Mouse (Mus musculus): ENCODE measurements around the gene Heyl. TPM values are rescaled to one million over a fixed set of nuclear protein-coding genes. Genes with fewer than 3 reads are reported as not detected.

Heyl gene
- not detected in 2 replicates for polyA plus RNA-seq (2012; ENCODE audit: insufficient read depth, low replicate concordance)

DNA sequence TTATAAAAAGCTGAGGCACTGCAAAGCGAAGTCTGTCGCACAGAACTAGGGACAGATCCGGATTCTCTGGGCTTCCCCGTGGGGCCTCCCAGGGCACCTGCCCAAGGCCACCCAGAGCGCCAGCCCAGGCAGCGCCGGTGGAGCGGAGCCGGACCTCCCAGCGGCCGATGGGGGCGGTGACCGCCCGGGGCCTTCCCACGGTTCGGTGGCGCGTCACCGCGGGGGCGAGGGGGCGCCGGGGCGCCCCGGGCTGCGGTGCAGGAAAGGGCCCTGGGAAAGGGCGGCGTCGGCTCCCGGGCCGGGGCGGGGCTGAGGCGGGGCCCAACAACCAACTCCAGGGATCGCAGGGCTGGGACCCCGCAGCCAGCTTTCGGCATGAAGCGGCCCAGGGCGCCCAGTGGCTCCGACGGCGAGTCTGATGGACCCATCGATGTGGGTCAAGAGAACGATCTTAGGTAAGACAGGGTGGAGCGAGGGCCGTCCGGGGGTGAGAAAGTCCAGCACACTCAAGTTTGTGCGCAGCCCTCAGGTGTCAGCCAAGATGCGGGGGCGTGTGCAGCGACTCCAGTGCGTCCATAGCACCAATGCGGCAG, at the start of gene Heyl:
Heyl (plus strand) TSS at position 65 of the 593 bp plus-strand sequence.
- peaks cover 33% of the 10 kb centered on the region for H3K4me1 ChIP-seq
- H3K27me3 ChIP-seq (replicated peaks), result peaks cover 93% of the 10 kb centered on the region
- no peaks in the 10 kb centered on the region for H3K36me3 ChIP-seq (replicated peaks; ENCODE audit: low read length)
- TF ChIP-seq GATA1 (IDR thresholded peaks at IDR 0.05; ENCODE audit: borderline replicate concordance, low read length) (no peak), FLI1 (IDR thresholded peaks at IDR 0.05; ENCODE audit: low read length) (no peak)
- no peaks in the 10 kb centered on the region for H3K9me3 ChIP-seq
- peak within 1 kb of the TSS; percentile 81 for H3K4me3 ChIP-seq (replicated peaks)

DNA sequence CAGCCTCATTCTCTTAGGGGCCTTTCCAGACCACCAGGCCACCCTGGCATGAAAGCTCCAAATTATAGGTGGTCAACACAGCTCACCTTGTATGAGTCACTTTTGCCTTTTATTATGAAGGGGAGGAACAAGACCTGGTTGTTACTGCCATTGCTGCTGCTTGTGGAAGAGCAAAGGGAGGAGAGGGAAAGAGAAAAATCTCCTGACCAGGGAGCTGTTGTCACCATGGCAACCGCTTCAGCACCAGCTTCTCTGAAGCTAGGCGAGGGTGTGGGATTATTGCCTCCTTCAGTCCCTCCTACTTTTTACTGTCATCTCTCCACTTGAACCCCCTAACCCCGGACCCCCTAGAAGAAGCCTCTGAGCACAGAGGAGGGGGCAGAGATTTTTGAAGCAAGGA, 48.5 kb upstream of the Heyl start:
- Histone ChIP-seq H3K9me3 (peaks cover 13% of the 10 kb centered on the region; the same call in 1 of the 2 replicates), H3K4me1 (peaks cover 27% of the 10 kb centered on the region), H3K27me3 (replicated peaks) (peaks cover 99% of the 10 kb centered on the region), H3K4me3 (replicated peaks) (no peak overlapping the region), H3K36me3 (replicated peaks; ENCODE audit: low read length) (no peaks in the 10 kb centered on the region)
- TF ChIP-seq GATA1 (IDR thresholded peaks at IDR 0.05; ENCODE audit: borderline replicate concordance, low read length) (no peak), FLI1 (IDR thresholded peaks at IDR 0.05; ENCODE audit: low read length) (no peak)

DNA sequence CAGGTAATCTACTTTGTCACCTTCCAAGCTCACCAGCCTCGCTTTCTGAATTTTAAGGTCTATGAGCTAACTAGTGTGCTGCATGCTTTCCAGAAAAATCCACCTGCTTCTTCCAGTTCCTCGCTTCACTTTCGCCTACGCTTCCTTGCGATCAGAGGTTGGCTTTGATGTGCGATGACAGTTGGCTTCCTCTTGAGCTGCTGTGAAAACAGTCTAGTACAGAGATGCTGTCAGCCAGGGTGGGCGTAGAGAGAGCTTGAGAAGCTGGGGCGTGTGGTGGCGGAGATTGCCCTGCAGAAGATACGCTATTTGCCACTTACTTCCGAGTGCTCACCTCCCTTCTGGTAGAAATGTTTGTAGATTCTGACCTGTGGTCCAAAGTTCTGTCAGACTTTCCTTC, 41.0 kb upstream of the Heyl start:
- Histone ChIP-seq H3K27me3 (replicated peaks) (peaks cover 94% of the 10 kb centered on the region), H3K9me3 (peaks cover 6% of the 10 kb centered on the region; the same call in 1 of the 2 replicates), H3K36me3 (replicated peaks; ENCODE audit: low read length) (no peaks in the 10 kb centered on the region), H3K4me3 (replicated peaks) (no peak overlapping the region), H3K4me1 (peaks cover 25% of the 10 kb centered on the region)
- TF ChIP-seq GATA1 (IDR thresholded peaks at IDR 0.05; ENCODE audit: borderline replicate concordance, low read length) (no peak), FLI1 (IDR thresholded peaks at IDR 0.05; ENCODE audit: low read length) (no peak)

DNA sequence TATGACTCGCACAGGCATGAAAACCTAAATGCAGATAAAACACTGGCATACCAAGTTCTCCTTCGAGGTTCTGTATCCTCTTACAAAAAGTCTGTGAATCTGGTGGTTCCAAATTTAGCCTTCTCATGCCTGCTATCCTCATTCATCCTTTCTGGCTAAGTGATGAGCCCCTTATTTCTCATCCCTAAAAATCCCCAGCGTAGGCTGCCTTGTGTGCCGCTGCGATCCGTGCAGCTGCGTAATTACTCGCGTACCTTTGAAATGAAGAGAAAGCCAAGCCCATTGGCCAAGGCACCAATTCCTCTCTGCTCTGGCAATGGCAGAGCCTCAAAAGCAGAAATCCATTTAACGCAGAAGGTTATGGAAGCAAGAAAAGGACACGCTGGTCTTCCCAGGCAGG, 39.6 kb upstream of the Heyl start:
- no peaks in the 10 kb centered on the region for H3K36me3 ChIP-seq (replicated peaks; ENCODE audit: low read length)
- TF ChIP-seq GATA1 (IDR thresholded peaks at IDR 0.05; ENCODE audit: borderline replicate concordance, low read length) (no peak), FLI1 (IDR thresholded peaks at IDR 0.05; ENCODE audit: low read length) (no peak)
- H3K9me3 ChIP-seq, result 0 out of 2 replicates have a peak, but pooled peaks cover 3% of the 10 kb centered on the region
- peaks cover 20% of the 10 kb centered on the region for H3K4me1 ChIP-seq
- no peak overlapping the region for H3K4me3 ChIP-seq (replicated peaks)
- H3K27me3 ChIP-seq (replicated peaks), result peaks cover 94% of the 10 kb centered on the region

DNA sequence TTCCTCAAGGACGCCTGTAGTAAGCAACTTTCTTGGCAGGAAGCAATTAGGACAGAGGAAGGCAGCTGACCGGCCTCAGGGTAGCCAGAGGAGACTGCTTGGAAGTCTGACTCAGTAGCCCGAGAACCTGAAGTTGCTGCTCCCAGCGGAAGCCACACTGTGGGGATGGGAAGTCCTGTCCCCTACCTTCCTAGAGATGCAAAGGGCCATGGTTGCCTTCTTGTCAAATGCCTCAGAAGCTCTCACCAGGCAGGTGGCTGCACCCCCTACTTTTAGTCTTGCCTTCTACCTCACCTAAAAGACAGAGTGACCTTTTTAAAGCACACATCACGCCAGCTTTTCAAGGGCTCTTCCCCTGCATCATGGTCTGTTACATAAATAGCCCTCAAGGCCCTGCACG, 36.7 kb upstream of the Heyl start:
- TF ChIP-seq FLI1 (IDR thresholded peaks at IDR 0.05; ENCODE audit: low read length) (no peak), GATA1 (IDR thresholded peaks at IDR 0.05; ENCODE audit: borderline replicate concordance, low read length) (no peak)
- peaks cover 94% of the 10 kb centered on the region for H3K27me3 ChIP-seq (replicated peaks)

DNA sequence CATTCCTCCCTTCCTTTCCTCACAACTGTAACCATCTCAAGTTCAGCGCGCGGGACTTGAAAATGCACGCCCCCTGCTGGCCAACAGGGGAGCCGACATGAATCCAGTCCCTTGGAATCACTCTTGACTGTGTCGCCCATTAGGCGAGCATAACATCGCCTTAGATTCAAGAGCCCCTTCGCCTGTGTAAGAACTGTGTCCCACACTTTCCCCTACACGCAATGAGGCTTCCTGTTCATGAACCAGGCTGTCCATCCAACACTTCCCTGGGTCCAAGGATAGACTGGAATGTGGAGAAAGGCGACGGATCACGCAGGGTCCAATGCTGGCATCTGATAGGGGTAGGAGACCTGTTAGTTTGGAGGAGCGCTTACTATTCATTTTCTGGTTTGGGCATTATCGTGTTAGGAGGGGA, 32.6 kb upstream of the Heyl start:
- Histone ChIP-seq H3K4me3 (replicated peaks) (peak overlapping the region; percentile 70), H3K4me1 (peaks cover 33% of the 10 kb centered on the region), H3K27me3 (replicated peaks) (peaks cover 84% of the 10 kb centered on the region), H3K9me3 (no peaks in the 10 kb centered on the region), H3K36me3 (replicated peaks; ENCODE audit: low read length) (no peaks in the 10 kb centered on the region)
- TF ChIP-seq FLI1 (IDR thresholded peaks at IDR 0.05; ENCODE audit: low read length), result no peak

More for the DNA sequence above, 36.7 kb upstream of the Heyl start:
- no peaks in the 10 kb centered on the region for H3K36me3 ChIP-seq (replicated peaks; ENCODE audit: low read length)
- no peak overlapping the region for H3K4me3 ChIP-seq (replicated peaks)
- 0 out of 2 replicates have a peak, but pooled peaks cover 3% of the 10 kb centered on the region for H3K9me3 ChIP-seq
- H3K4me1 ChIP-seq, result peaks cover 32% of the 10 kb centered on the region

DNA sequence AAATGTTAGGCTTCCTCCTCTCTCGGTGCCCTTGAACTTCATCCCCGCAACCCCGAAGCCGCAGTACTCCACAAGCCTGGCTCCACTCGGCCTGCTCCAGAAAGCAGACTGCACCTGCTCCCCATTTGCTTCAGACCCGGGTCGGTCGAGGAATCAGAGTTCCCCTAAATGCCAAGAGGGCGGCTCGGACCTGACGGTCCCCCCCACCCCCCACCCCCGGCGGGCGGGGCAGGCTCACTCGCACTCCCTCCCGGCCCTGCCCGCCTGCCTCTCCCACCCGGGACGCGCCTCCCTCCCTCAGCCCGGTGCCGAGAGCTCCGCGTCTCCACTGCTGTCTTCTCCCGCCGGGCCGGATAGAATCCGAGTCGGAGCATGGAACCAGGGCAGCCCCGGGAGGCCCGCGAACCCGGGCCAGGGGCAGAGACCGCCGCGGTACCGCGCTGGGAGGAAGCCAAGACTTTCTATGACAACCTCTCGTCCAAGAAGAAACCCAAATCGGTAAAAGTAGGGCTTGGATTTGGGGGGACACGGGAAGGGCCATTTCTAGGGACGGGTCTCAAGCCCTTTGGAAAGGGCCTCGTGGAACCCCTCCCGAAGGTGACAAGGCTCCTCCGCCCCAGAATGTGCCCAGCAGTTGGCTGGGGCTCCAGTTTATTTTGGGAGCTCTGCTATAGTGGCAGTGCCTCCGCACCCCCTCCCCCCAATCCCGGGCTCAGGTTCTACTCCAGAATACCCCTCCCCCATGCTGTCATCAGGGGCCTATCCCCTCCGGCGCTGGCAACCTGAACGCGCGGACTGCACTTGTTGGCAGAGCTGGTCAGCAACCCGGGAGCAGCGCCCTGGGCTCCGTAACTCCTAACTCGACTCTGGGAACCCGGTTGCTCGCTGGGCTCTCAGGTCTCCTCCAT, 31.9 kb upstream of the Heyl start, which contains the start of gene Nt5c1a:
Nt5c1a (plus strand) TSS at position 319 of the 908 bp plus-strand sequence.
- peaks cover 84% of the 10 kb centered on the region for H3K27me3 ChIP-seq (replicated peaks)
- peak within 1 kb of the TSS; percentile 70 for H3K4me3 ChIP-seq (replicated peaks)
- no peaks in the 10 kb centered on the region for H3K36me3 ChIP-seq (replicated peaks; ENCODE audit: low read length)
- no peaks in the 10 kb centered on the region for H3K9me3 ChIP-seq
- TF ChIP-seq GATA1 (IDR thresholded peaks at IDR 0.05; ENCODE audit: borderline replicate concordance, low read length) (no peak), FLI1 (IDR thresholded peaks at IDR 0.05; ENCODE audit: low read length) (no peak)
- peaks cover 32% of the 10 kb centered on the region for H3K4me1 ChIP-seq

DNA sequence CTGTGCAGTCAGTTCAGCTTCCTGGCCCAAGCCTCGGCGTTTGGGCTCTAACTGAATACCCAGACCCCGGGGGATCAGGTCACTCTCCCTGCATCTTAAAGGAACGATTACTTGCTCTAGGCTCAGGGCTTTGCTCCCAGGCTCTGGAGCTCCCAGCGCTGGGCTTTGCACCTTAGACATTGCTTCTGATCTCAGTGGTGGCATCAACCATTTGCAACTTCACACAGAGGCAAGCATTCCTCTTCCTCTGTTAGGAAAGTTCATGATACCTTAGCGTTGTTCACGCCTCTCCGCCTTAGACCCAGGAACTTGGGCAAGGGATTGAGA, 31.3 kb upstream of the Heyl start:
- Histone ChIP-seq H3K4me3 (replicated peaks) (no peak overlapping the region), H3K27me3 (replicated peaks) (peaks cover 85% of the 10 kb centered on the region), H3K36me3 (replicated peaks; ENCODE audit: low read length) (no peaks in the 10 kb centered on the region), H3K4me1 (peaks cover 28% of the 10 kb centered on the region), H3K9me3 (no peaks in the 10 kb centered on the region; the same call in 1 of the 2 replicates)
- no peak for TF ChIP-seq FLI1 (IDR thresholded peaks at IDR 0.05; ENCODE audit: low read length)
- no peak for TF ChIP-seq GATA1 (IDR thresholded peaks at IDR 0.05; ENCODE audit: borderline replicate concordance, low read length)

DNA sequence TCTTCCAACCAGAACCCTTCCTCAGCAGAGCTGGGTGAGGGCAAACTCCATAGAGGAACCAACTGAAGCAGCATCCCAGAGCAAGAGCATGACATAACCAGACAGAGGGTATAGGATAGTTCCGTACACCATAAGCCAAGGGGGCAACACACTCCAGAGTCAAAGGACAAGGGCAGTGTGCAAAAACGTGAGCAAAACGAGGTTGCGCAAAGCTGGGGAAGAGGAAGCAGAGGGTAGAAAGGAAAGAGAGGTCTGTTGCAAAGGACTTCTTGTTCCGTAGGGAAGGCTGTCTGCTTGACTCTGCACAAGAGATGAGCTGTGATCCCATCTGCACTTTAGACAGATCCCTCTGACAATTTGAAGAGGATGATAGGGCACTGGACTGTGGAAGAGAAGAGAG, 26.0 kb upstream of the Heyl start:
- no peak overlapping the region for H3K4me3 ChIP-seq (replicated peaks)
- peaks cover 18% of the 10 kb centered on the region for H3K4me1 ChIP-seq
- no peaks in the 10 kb centered on the region for H3K36me3 ChIP-seq (replicated peaks; ENCODE audit: low read length)
- no peak for TF ChIP-seq FLI1 (IDR thresholded peaks at IDR 0.05; ENCODE audit: low read length)
- TF ChIP-seq GATA1 (IDR thresholded peaks at IDR 0.05; ENCODE audit: borderline replicate concordance, low read length), result no peak
- H3K9me3 ChIP-seq, result no peaks in the 10 kb centered on the region; the same call in 1 of the 2 replicates
- peaks cover 85% of the 10 kb centered on the region for H3K27me3 ChIP-seq (replicated peaks)

DNA sequence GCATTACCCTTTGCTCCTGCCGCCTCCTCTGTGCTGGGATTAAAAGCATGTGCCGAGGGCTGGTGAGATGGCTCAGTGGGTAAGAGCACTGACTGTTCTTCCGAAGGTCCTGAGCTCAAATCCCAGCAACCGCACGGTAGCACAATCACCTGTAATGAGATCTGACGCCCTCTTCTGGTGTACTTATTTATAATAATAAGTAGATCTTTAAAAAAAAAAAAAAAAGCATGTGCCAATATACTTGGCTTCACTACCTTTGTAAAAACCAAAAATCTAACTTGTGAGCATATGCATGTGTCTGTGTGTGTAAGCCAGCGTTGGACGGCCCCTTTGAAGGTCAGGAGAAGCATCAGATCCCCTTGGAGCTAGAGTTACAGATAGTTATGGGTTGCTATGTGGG, 22.4 kb upstream of the Heyl start:
- TF ChIP-seq FLI1 (IDR thresholded peaks at IDR 0.05; ENCODE audit: low read length), result no peak
- TF ChIP-seq GATA1 (IDR thresholded peaks at IDR 0.05; ENCODE audit: borderline replicate concordance, low read length), result no peak
- H3K9me3 ChIP-seq, result no peaks in the 10 kb centered on the region; the same call in 1 of the 2 replicates
- no peak overlapping the region for H3K4me3 ChIP-seq (replicated peaks)
- H3K4me1 ChIP-seq, result peaks cover 7% of the 10 kb centered on the region; the same call in 1 of the 2 replicates
- no peaks in the 10 kb centered on the region for H3K36me3 ChIP-seq (replicated peaks; ENCODE audit: low read length)
- peaks cover 95% of the 10 kb centered on the region for H3K27me3 ChIP-seq (replicated peaks)

Measured in megakaryocyte, embryonic 14.5 days (primary cell).